Mouse (Mus musculus) midbrain, postnatal 0 days (tissue): ENCODE results near the gene Jmjd8. TPM values are rescaled to one million over a fixed set of nuclear protein-coding genes. Genes with fewer than 3 reads are reported as not detected.

Experiments used
- ATAC-seq: fragments of 200-750 bp; cut with Nextera tagmentation; 2 replicates; pipeline ENCODE4 v1.8.0; 2017; ENCODE audit warnings: moderate number of reproducible peaks, mild to moderate bottlenecking, moderate TSS enrichment, moderate library complexity; ENCODE audit not compliant: low FRiP score
- DNase-seq: peaks from one replicate; pipeline ENCODE4 v3.0.0-alpha.2; 2015; ENCODE audit warnings: low spot score
- H3K27ac ChIP-seq: fragments of 300-500 bp; sonication (generic); 2 replicates; pipeline ENCODE4 v1.5.1; 2014; ENCODE audit warnings: low read depth, mild to moderate bottlenecking, low read length, mixed read lengths
- H3K27me3 ChIP-seq: fragments of 300-500 bp; sonication (generic); 2 replicates; pipeline ENCODE4 v1.6.1; 2014; ENCODE audit warnings: low read length, control low read depth, mixed read lengths; ENCODE audit not compliant: insufficient read depth
- H3K36me3 ChIP-seq: fragments of 300-500 bp; sonication (generic); 2 replicates; pipeline ENCODE4 v1.6.1; 2014; ENCODE audit warnings: low read length, control low read depth, mixed read lengths; ENCODE audit not compliant: insufficient read depth
- H3K4me1 ChIP-seq: fragments of 300-500 bp; sonication (generic); 2 replicates; pipeline ENCODE4 v1.6.1; 2014; ENCODE audit warnings: mild to moderate bottlenecking, control low read depth, antibody characterized with exemption, low read length, mixed read lengths; ENCODE audit not compliant: insufficient read depth
- H3K4me2 ChIP-seq: fragments of 300-500 bp; sonication (generic); 2 replicates; pipeline ENCODE4 v1.6.1; 2014; ENCODE audit warnings: low read depth, mild to moderate bottlenecking, low read length, mixed read lengths; ENCODE audit not compliant: poor library complexity, severe bottlenecking
- H3K4me3 ChIP-seq: fragments of 300-500 bp; sonication (generic); 2 replicates; pipeline ENCODE4 v1.5.1; 2014; ENCODE audit warnings: low read depth, mild to moderate bottlenecking, low read length, moderate library complexity
- H3K9ac ChIP-seq: fragments of 300-500 bp; sonication (generic); replicated peaks from 2 replicates; pipeline ENCODE4 v1.6.1; 2014; ENCODE audit warnings: mild to moderate bottlenecking, low read length, moderate library complexity, mixed read lengths; ENCODE audit not compliant: poor library complexity, severe bottlenecking
- H3K9me3 ChIP-seq: fragments of 300-500 bp; sonication (generic); 2 replicates; pipeline ENCODE4 v1.6.1; 2016; ENCODE audit warnings: low read length, control low read depth
- CTCF ChIP-seq: IDR thresholded peaks from 2 replicates; pipeline ENCODE4 v1.5.1; 2016; ENCODE audit warnings: antibody characterized with exemption, mild to moderate bottlenecking
- WGBS: fragments of 180-500 bp; shearing (Covaris S2); extraction: QIAGEN DNeasy Blood & Tissue Kit; methylation state at CpG from one replicate; pipeline ENCODE4 v1.1.7; 2014; 5-methylcytosine and 5-hydroxymethylcytosine counted together
- polyA plus RNA-seq: library from polyadenylated mRNA; unstranded; fragments of >200 nt; fragmentation: Nextera tagmentation; extraction: Ambion mirVana; gene quantifications from 2 replicates; pipeline ENCODE4 v1.2.1, GENCODE M21; 2015
- total RNA-seq: library from RNA; depleted of rRNA; stranded (reverse); fragments of >200 nt; gene quantifications from 2 replicates; pipeline ENCODE4 v1.2.3, GENCODE M21; 2014

The Jmjd8 gene
- total and polyA plus RNA-seq, 2 experiments from 2014 or later: 39.1 to 45.9 TPM

DNA sequence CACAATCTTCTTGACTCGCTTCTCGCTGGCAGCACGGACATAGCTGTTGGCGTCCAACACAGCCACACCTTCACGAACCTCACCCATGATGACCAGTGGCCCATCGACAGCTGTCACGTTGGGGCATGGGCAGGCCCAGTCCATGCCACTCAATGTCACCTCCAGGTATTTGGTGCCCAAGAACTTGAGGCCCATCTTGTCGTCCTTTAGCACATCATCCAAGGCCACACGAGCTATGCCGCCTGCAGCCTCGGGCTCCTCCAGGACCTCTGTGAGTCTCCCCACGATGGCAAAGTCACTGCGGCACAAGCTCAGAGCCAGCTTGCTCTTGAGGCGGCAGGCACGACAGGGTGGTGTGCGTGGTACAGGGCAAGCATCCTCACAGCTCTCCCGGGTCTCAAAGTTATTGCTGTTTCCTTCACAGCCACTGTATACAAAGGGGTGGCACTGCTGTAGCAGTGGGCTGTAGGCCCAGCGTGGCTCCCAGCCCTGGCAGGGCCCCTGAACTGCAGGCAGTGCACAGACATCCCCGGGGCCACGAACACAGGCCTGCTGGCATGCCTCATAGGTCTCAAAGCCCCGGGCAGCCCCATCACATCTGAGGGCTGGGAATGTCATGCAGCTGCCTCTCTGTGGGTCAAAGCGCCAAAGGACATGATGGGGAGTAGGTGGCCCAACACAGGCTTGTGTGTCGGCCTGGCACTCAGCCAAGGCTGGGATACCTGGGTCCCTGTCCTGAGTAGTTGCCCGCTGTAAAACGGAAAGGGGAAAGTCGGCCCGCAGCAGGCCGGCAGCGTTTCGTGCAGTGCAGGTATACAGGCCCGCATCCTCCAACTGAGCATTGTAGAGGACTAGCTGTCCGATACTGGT is 49.3 kb downstream of the Jmjd8 start:
- ATAC-seq (no peak), DNase-seq (no peak)
- no peak overlapping the region for H3K9ac ChIP-seq
- no peaks in the 10 kb centered on the region for H3K9me3 ChIP-seq
- peaks cover 19% of the 10 kb centered on the region for H3K4me1 ChIP-seq
- H3K4me2 ChIP-seq: no peak overlapping the region
- H3K36me3 ChIP-seq: peaks cover 24% of the 10 kb centered on the region; the same call in 1 of the 2 replicates
- no peak overlapping the region for H3K27ac ChIP-seq
- H3K4me3 ChIP-seq: no peak overlapping the region
- WGBS: 91% methylated on average over 31 of the region's 32 CpGs
- H3K27me3 ChIP-seq: no peaks in the 10 kb centered on the region
- no peak for TF ChIP-seq CTCF

DNA sequence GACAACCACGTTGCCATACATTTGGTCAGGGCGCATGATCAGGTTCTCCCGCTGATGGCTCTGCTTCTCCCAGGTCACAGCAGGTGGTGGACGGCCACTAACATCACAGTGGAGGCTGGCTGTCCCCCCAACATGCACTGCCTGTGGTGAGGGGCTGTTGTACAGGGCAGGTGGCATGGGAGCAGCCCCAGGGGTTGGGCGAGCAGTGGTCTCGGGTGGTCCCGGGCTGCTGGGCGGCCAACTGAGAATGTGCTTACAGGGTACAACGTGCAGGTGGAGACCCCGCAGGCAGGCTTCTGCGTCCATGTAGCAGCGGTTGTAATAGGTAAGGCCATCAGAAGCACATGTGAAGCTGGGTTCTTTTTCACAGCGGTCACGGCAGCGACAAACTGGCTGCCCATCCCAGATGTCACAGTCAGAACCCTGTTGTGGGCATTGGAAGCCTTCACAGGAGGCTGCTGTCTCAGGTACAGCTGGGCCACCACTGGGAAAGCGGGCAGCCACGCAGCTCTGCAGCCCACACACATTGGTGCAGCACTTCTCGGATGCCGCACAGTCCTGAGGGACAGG is 50.0 kb downstream of the Jmjd8 start:
- ATAC-seq (no peak), DNase-seq (no peak)
- H3K4me1 ChIP-seq: peaks cover 19% of the 10 kb centered on the region
- 86% methylated on average over 19 of the region's 19 CpGs for WGBS
- H3K9ac ChIP-seq: no peak overlapping the region
- TF ChIP-seq CTCF: no peak
- H3K27ac ChIP-seq: no peak overlapping the region
- no peak overlapping the region for H3K4me3 ChIP-seq
- H3K9me3 ChIP-seq: no peaks in the 10 kb centered on the region
- no peaks in the 10 kb centered on the region for H3K27me3 ChIP-seq
- no peak overlapping the region for H3K4me2 ChIP-seq
- peaks cover 31% of the 10 kb centered on the region for H3K36me3 ChIP-seq

DNA sequence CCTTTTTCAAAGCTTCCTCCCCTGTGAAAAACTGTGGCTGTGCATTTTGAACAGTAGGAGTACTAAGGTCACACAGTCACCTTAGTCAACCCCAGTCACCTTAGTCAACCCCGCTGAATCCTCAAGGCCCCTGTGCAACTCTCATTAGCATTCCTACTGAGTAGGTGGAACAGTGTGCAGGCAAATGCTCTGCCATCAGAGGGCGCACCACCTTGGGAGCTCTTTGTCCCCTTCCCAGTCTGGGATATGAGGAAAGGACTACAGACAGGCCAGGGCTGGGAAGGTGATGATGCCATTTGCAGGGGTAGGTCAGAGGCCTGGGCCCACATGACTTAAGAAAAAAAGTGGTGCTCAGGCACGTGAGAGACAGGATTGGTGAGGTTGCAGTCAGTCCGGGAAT is 50.6 kb downstream of the Jmjd8 start:
- peak; percentile 68 for TF ChIP-seq CTCF
- H3K27ac ChIP-seq: no peak overlapping the region
- H3K4me3 ChIP-seq: no peak overlapping the region
- no peak overlapping the region for H3K9ac ChIP-seq
- no peaks in the 10 kb centered on the region for H3K27me3 ChIP-seq
- peaks cover 35% of the 10 kb centered on the region for H3K36me3 ChIP-seq
- H3K4me1 ChIP-seq: peaks cover 14% of the 10 kb centered on the region
- DNase-seq: peak; percentile 10
- H3K4me2 ChIP-seq: no peak overlapping the region
- 42% methylated on average over 4 of the region's 4 CpGs for WGBS
- no peak for ATAC-seq
- H3K9me3 ChIP-seq: no peaks in the 10 kb centered on the region

DNA sequence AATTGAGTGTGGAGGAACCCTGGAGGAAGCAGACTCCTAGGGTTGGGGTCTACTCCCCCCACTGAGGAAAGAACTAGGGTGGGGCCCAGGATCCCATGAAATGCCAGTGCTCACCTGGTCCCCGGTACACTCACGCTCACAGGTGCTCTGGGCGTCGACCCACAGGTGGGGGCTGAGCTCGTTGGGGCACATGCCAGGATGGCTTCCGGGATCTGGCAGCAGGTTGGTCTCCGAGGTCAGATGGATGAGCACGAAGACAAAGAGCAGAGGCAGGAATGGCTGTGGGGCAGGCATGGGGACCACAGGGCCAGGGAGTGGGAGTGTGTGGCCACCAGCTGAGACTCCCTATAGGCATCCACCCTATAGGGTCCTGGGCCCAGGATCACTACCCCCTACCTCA is 51.1 kb downstream of the Jmjd8 start:
- Histone ChIP-seq H3K36me3 (peaks cover 40% of the 10 kb centered on the region), H3K4me1 (peaks cover 14% of the 10 kb centered on the region), H3K9me3 (no peaks in the 10 kb centered on the region), H3K9ac (no peak overlapping the region), H3K4me3 (no peak overlapping the region), H3K27me3 (no peaks in the 10 kb centered on the region), H3K4me2 (no peak overlapping the region), H3K27ac (peak overlapping the region; percentile 26; the same call in 1 of the 2 replicates)
- DNase-seq (no peak), ATAC-seq (no peak)
- no peak for TF ChIP-seq CTCF
- WGBS: 60% methylated on average over 8 of the region's 8 CpGs

DNA sequence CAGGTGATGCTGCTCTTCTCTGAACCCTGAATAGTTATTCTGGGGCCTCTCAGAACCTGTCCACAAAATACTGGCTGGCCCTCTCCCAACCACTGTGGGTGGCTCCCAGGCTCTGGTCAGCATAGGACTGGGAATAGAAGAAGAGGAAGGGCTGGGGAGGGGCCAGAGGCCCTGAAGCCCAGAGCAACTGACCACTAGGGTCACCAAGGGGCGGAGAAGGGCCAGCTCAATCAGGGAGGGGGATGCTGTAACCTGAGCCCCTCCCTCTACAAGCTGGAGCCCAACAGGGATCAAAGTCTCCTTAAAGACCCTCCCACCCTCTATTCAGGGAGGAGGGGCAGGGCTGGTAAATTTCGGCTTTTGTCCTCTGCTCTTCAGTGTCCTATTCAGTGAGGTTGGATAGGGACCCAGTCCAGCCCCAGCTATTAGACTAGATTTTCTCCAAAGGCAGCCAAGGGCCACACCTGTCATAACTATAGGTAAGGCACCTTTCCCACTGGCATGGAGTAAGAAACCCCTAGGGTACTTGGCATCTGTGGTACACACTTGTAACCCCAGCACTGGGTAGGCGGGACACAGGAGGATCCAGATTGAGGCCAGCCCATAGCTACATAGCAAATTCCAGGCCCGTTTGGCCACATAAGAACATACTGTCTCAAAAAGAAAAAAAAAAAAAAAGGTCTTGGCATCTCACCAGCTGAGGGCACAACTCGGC is 51.7 kb downstream of the Jmjd8 start, which contains the start of gene Wfikkn1:
Gene Wfikkn1 (minus strand): TSS at position 663 of the 715 bp plus-strand sequence.
- Histone ChIP-seq H3K9me3 (no peaks in the 10 kb centered on the region), H3K27me3 (no peaks in the 10 kb centered on the region), H3K36me3 (peaks cover 40% of the 10 kb centered on the region), H3K4me2 (no peak within 1 kb of the TSS), H3K4me1 (peaks cover 14% of the 10 kb centered on the region), H3K27ac (peak within 1 kb of the TSS; percentile 32; the same call in 1 of the 2 replicates), H3K4me3 (no peak within 1 kb of the TSS), H3K9ac (no peak within 1 kb of the TSS)
- TF ChIP-seq CTCF: no peak
- no peak for ATAC-seq
- DNase-seq: peak; percentile 21
- WGBS: 26% methylated on average over 5 of the region's 5 CpGs
